Mouse (Mus musculus): ENCODE results near the gene Cobll1.

Gene Cobll1

GRCm38 (mm10) chr2:65093990-65094389, 145.2 kb downstream of the Cobll1 start:
- DNase-seq (ENCODE audit: low read depth, low spot score) = no peak

- DNase-seq (ENCODE audit: low read depth, low spot score) = no peak
Observed at GRCm38 (mm10) chr2:65090986-65091385, 148.2 kb downstream of the Cobll1 start.

GRCm38 (mm10) chr2:65087197-65087596, 152.0 kb downstream of the Cobll1 start:
- no peak for DNase-seq (ENCODE audit: low read depth, low spot score)

GRCm38 (mm10) chr2:65083411-65083810, 155.8 kb downstream of the Cobll1 start:
- no peak for DNase-seq (ENCODE audit: low read depth, low spot score)

- no peak for DNase-seq (ENCODE audit: low read depth, low spot score)
Observed at GRCm38 (mm10) chr2:65077544-65077943, 161.7 kb downstream of the Cobll1 start.

- DNase-seq (ENCODE audit: low read depth, low spot score) = no peak
Observed at GRCm38 (mm10) chr2:65075840-65076239, 163.4 kb downstream of the Cobll1 start.

GRCm38 (mm10) chr2:65075431-65075830, 163.8 kb downstream of the Cobll1 start:
- DNase-seq (ENCODE audit: low read depth, low spot score) = no peak

- DNase-seq (ENCODE audit: low read depth, low spot score) = no peak
Observed at GRCm38 (mm10) chr2:65072205-65072604, 167.0 kb downstream of the Cobll1 start.

- no peak for DNase-seq (ENCODE audit: low read depth, low spot score)
Observed at GRCm38 (mm10) chr2:65053764-65054163, 185.4 kb downstream of the Cobll1 start.

GRCm38 (mm10) chr2:65052191-65053012, 186.8 kb downstream of the Cobll1 start:
- no peak for DNase-seq (ENCODE audit: low read depth, low spot score)

- no peak for DNase-seq (ENCODE audit: low read depth, low spot score)
Observed at GRCm38 (mm10) chr2:65050776-65051175, 188.4 kb downstream of the Cobll1 start.

- no peak for DNase-seq (ENCODE audit: low read depth, low spot score)
Observed at GRCm38 (mm10) chr2:65048234-65049017, 190.8 kb downstream of the Cobll1 start.

Measured in forelimb bud, embryonic 11.5 days (tissue).